Mouse (Mus musculus): ENCODE data around the gene Serpinf2.
A peak's percentile ranks its signal among the peaks of the same experiment; 100 is the strongest.

The Serpinf2 gene

DNA sequence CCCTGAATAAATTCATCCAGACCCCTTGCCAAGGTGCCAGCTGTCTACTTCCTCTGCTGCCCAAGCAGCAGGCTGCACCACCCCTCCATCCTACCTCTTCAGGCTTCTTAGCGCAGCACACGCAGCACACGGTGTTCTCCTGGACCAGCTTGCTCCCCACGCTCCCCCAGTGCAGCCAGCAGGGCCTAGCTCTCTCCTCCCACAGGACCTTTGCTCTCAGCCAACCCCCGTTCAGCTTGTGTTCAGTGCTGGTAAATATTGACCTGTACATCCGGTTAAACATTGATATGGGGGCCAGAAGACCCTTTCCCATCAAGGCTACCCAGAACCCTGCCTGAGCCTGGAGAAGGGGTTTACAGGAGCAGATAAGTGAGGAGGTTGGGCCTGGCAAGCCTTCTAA lies at the start of gene Serpinf2:
Gene Serpinf2 (minus strand): TSS at position 229 of the 400 bp plus-strand sequence.
- no peak for DNase-seq

DNA sequence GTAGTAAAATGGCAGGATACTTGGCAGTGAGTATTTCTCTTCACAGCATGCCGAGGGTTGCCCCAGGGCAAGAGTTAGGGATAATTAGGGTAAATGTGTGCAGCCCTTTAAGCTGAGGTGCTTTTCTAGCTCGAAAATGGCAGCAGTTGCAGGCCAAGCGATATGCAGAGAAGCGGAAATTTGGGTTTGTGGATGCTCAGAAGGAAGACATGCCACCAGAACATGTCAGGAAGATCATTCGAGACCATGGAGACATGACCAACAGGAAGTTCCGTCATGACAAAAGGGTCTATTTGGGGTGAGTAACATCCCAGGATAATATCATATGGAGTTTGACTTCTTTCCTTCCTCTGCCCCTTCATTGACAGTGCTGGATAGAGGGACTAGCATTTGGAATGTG lies 48.1 kb upstream of the Serpinf2 start:
- no peak for DNase-seq

DNA sequence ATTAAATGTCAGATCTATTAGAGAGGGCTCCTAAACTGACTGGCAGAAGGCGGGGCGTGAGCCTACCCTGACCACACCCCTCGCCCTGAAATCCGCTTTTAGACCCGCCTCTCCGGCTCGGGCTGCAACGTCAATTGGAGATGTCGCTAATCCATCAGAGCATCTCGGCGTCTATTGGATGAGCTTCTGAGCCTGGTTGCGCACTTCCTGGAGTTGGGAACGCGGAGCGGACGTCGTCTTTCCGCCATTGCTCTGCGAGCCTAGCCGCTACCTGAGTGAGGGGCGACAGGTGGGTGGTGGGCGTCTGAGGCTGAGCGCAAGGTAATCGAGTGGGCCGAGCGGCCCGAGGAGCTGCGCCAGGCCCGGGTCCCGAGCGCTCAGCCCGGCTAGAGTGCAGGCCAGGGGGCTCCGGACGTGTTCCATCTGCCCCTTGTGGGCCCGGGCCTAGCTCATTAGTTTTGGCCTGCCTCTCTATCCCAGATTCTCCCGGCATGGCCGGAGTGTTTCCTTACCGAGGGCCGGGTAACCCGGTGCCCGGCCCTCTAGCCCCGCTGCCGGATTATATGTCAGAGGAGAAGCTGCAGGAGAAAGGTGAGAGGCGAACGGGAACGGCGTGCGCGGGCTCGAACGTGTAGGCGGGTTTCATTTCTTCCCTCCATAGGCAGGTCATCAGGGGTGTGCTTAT lies 47.4 kb upstream of the Serpinf2 start, which contains the start of gene Prpf8:
Gene Prpf8 (plus strand): TSS at position 216 of the 685 bp plus-strand sequence.
- peak; percentile 98 for DNase-seq

DNA sequence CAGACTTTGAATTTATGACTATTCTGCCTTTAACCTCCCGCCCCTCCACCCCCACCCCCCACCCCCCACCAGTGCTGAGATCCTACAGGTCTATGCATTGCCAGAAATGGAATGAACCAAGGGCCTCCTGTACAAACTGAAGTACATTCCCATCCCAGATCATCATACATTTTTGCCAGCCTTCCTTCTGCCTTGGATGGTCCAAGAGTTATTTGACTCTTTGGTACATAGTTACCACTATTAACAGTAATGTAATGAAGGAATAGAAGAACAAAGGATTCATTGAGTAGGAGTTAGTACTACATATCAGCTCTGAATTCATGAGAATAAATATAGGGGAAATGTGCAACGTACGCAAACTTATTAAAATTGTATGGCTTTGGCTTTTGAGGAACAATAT lies 46.8 kb upstream of the Serpinf2 start:
- no peak for DNase-seq

DNA sequence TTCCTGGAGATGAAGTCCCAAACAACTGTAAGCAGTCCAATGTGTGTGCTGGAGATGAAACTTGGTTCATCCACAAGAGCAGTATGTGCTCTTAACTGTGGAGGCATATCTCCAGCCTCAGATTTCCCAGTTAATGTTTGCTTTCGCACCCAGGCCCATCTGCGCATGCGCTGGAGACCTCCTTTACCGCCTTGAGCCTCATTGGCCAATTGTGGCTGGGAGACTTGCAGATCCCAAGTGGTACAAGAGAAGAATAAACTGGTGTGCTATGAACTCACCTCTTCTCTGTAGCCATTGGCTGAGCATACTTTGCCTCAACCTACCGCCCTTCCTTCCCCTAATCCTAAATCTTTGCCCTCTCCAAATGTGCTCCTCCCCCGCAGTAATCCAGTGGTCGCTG lies 34.0 kb upstream of the Serpinf2 start:
- DNase-seq = no peak

DNA sequence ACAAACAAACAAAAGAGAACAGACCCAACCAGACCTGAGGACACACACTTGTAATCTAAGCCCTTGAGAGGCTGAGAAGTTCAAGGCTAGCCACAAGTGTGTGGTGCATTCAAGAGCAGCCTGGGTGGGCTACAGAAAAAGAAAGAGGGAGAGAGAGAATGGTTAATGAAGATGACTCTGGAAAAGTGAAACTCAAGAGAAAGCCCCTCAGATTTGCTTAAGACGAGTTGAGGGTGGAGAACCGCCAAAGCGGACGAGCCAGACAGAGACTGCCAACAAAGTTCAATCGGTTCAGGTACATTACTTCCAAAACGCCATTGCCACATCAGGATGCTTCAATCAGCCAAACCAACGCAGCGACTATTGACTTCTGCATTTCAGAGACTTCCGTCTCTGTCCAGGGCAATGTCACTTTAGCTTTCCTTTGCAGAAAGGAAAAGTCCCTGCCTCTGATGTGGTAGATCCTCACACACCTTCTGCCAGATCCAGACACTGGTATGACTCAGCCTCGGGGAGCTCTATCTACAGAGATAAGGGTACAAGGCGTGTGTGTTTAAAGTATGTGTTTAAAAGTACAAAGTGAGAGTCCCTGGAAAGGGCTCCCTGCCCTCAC lies 33.2 kb upstream of the Serpinf2 start:
- no peak for DNase-seq

DNA sequence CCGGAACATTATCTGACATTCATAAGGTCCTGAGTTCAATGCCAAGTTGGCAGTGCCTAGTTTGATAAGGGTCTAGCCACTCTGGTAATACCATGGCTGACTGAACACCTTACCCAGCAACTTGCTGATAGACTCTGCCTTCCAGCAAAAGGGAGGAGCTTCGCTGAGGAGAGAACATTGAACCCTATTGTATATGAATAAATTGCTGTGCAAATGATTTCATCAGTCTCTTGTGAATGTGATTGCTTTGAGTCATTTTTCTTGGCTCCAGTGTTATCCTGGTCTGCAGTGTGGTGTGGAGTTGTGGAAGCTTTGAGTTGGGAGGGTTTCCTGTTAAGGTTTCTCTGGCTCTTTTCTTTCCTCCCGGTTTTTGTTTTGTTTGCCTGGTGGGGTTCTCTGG lies 31.3 kb upstream of the Serpinf2 start:
- no peak for DNase-seq

DNA sequence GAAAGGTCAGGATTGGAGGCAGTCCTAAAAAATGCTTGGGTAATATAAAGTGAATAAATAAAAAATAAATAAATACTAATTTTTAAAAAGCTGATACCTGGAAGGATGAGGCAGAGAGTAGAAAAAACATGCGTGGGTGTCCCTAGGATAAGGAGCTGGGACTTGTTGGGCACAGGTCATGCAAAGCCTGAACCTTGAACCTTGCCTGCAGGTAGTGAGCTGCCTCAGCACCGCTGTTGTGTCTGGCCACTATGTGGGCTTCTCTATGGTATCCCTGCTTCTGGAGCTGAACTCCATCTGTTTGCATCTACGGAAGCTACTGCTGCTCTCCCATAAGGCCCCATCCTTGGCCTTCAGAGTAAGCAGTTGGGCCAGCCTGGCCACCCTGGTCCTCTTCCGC lies 29.9 kb upstream of the Serpinf2 start:
- DNase-seq = no peak

DNA sequence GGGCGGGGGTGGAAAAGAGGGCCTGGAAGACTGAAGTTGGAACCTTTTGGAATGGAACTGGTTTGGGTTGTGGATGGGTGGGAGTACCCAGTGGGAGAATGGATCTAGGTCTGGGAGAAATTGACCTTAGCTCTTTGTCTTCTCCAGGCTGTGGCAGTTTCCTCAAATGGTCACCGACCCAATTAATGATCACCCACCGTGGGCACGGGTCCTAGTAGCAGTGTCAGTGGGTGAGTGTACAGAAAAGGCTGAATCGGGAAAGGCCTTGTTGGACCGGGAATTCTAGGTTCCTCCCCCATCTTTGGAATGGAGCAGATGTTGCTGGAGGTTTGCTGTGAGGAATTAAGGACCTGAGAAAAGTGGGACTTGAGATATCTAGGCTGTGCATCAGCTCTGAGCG lies 29.0 kb upstream of the Serpinf2 start:
- DNase-seq = no peak

DNA sequence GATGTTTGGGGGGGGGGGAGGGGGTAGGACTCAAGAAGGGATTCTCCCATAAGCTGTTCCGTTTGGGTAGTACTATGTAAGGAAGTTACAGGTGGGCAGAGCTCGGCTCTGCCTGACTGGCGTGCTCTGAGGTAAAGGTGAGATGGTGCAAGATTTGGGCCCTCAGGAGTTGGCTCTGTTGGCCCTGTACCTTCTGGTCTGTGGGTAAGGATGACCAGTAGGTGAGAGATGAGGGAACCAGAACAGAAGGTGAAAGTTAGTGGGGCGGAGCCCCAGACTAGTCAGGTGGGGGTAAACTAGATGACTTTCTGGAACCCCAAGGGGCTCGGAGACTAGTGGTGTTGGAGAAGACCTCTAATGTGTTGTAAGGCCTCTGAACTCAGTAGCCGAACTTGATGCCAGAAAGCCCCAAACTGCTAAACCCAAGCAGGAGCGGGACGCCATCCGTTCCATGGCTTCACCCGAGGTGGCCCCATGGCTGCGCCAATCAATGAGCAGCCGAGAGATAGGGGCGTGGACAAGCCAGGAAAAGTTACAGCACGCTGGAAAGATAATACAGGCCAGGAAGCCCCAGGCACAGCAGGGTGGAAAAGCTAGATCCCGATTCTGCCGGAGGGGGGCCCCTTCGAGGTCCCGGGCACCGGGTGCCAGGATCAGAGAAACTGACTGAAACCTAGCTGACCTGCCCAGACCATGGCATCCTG lies 28.3 kb upstream of the Serpinf2 start:
- DNase-seq = peak; percentile 84

DNA sequence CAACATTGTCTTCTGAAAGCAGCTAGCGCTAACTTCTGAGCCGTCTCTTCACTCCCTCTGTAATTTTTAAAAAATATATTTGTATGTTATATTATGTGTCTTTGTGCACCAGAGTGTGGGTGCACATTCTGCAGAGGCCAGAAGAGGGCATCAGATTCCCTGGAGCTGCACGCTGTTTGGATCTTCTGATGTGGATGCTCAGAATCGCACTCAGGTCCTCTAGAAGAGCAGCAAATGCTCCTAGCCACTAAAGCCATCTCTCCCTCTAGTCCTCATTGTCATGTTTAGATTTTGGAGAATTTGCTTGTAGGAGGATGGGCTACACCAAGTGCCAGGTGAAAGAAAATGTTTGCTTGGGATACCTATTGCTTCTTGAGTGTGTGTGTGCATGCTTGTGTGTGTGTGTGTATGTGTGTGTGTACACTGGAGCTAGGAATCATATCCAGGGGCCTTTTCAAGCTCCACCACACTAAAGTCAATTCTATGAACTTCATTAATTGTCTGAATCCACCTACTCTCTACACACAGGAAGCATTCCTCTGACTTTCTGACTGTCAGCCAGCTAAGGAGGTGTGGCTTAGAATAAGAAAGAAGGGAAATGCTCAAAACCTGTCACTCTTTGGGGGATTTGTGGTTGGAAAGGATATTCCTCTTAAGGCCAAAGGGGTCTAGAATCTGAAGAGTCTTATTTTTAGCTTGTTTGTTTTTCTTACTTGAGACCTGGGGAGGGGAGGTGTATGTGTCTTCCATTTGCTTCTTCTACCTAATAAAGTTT lies 27.5 kb upstream of the Serpinf2 start:
- DNase-seq = no peak

DNA sequence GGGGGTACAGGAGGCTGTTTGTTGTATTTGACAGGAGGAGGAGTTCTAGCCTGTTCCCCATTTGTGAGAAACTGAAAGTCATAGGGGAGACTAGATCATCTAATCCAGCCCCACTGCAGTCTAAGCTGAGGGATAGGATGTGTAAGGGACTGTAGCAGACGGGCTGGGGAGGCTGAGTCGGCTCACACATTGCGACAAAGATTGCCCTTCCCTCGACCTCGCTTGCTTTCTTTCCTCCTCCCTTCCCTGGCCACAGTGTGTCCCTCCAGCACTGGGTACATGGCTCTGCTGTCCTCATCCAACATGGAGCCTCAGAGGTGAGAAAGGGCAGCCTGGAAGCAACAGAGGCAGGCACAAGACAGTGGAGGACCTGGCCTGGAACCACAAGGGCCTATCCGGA lies 25.7 kb upstream of the Serpinf2 start:
- no peak for DNase-seq

DNA sequence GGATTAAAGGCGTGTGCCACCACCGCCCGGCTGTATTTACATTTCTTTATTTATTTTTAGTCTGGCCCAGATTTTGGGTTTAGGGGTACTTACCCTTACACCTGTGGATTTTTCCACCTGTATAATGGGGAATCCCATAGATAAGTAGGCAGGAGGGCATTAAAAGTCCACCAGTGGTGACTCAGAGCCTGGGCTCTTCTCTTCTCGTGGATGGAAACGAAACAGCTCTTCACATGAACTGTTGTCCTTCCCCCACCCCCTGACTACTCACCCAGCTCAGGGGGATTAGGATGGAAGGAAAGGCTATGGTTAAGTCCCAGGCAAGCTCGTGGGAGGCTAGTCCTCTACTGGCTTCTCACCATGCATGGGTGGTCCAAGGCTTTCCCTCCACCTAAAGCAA lies 25.0 kb upstream of the Serpinf2 start:
- DNase-seq = no peak

DNA sequence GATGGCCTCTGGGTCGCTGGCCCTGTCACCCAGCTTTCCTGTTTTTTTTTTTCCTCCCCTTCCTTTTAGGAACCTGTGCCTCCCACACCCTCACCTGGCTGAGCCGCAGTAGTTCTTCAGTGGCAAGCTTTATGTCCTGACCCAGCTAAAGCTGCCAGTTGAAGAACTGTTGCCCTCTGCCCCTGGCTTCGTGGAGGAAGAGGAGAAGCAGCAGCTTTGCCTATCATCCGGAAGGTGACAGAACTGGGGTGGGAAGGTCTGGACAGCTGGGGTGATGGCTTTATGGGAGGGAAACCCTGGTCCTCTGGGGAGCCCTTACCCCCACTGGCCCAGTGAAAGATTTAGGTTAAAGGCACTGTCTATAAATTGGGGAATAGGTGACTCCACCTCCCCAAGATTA lies 24.2 kb upstream of the Serpinf2 start:
- no peak for DNase-seq

DNA sequence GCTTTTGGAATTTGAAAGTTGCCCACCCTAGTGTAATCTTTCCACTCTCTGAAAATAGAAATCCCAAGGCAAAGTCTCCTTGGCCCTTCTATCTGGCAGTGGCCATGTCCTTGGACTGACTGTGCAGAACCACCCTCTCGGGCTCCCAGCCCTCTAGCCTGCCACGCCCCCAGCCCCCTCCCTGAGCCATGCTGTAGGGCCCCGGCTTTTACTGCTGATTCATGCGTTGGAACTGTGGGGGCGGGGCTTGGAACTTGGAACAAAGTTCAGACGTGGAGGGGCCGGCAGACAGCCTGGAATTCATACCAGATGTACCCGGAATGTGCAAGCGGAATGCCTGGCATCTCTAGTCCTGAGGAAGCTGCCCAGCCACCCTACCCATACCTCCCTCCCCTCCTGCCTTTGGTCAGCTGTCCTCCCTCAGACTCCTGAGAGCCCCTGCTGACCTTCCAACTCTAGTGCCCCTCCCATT lies 23.5 kb upstream of the Serpinf2 start:
- DNase-seq = peak; percentile 96

DNA sequence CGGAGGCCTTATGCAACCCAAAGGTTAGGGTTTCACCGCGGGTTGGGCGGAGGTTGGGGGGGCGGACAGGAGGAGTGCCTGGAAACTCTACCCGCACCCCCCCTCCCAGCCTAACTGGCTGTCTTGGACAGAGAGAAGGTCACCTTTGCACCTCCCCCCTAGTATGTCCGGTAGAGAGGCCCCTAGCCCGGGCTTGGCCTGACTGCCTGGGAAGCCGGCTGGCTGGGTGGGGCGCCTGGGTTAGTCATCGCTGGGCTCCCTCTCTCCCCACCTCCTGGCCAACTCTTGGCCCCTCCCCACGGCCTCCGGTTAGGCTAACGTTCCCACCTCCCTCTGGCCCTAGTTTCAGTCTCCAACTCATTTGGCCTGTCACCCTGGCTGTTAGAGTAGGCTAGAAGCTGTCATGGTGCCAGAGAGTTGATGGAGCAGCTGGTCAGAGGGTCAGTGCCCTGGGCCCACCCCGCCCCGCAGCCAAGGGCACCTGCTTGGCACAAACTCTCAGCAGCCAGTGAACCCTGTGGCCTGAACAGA lies 22.9 kb upstream of the Serpinf2 start:
- peak; percentile 90 for DNase-seq

DNA sequence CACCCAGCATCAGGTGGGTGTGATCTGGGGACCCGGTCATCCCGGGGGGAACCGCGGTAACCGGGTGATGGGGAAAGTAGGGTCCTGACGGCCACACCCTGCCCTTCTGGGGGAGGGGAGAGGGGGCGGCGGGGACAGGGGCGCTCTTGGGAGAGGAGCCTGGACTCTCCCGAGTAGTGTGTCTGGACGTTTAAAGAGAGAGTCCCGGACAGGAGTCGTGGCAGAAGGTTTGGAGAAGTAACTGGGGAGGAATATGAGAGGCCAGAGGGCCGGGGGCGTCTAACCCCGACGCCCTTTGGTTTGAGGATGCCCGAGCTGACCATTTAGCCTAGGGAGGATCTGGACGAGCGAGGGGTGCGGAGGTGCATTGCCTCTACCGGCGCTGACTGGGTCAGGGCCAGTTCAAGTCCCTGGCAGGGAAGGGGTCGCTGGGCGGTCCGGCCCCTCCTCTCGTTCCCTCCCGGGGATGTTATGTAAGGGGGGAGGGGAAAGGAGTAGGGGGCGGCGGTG lies 22.4 kb upstream of the Serpinf2 start:
- DNase-seq = no peak

DNA sequence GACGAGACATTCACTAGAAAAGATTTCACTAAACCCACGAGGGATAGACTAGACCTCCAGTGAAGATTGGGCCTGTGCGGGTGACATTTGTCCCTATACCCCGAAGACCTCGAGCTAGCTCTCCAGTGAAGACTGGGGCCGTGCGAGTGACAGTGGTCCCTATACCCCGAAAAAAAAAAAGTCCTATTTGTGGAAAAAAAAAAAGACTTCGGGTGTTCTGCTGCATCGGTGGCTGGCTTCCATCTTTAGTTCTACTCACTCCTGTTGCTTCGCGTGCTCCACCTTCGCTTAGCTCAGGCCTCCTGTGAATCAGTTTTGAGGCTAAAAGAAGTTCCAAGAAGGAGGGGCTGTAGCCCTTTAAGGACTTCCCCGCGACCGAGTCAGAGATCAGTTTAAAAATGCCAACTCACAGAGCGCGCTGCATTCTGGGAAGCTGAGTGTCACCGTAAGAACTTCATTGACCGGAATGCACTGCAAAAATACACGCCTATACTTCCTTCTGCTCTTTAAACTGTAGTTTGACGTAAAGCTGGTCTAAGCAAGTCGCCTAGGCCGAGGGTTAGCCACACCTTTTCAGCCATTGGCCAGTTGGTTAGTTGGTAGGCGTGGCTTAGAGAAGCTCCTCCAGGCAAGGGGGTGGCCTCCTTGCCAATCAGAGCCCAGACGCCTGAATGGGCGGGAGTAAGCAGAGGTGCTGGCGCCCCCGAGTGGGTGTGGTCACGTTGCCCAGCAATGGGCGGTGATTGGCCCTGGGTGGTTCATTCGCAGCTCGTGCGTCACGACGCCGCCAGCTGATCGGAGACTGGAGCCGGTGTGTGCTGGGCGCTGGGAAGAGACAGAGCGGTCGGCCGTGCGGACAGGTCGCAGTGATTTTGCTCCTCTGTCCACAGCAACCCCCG lies 21.7 kb upstream of the Serpinf2 start, which contains the start of gene Tlcd2:
Gene Tlcd2 (plus strand): TSS at position 872 of the 899 bp plus-strand sequence.
- peak; percentile 100 for DNase-seq

DNA sequence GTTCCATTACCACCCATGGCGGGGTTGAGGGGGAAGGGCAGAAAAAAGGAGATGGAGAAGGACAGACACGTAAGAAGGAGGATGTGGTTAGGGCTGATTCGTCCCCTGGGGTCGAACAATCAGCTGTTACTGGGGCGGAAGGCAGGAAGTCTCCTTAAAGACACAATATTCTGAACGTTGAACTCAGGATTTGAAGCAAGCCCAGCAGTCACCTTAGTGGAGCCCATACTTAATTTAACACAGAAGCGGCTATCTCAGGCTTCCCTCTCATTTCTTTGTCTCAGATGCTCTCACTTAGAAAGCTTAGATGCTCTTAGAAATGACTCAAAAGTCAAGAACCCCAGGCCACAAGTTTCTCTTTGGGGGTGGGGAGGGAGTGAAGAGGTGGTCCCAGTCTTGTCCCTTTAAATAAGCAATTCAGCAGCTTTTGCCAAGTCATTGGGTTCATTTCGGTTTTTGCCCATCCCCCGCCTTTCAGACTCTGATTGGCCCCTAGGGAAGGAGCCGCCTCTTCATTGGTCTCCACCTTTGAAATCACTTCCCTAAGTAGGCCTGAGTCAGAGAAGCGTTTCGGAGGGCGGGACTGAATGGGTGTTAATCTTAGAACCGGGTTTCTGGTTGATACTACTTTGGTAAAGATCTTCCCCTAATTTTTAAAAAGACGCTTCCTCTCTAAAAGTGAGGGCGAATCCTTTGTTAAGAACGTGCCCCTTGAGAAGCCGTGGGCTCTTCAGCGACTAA lies 20.9 kb upstream of the Serpinf2 start:
- peak; percentile 97 for DNase-seq

DNA sequence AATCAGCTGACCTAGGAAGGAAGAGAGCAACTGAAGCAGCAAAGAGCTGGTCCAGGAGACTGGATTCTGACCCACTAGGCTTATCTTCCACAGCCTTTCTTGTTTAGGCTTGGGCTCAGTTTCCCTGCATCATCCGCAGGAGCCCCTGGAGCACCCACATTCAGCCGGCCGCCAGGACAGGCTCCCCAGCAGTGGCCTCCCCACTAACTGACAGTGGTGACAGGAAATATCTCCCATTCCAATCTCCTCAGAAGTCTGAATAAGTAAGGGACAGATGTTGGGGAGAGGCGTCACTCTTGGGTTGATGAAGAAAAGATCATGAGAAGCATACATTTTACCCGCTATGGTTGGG lies 20.3 kb upstream of the Serpinf2 start:
- no peak for DNase-seq

DNA sequence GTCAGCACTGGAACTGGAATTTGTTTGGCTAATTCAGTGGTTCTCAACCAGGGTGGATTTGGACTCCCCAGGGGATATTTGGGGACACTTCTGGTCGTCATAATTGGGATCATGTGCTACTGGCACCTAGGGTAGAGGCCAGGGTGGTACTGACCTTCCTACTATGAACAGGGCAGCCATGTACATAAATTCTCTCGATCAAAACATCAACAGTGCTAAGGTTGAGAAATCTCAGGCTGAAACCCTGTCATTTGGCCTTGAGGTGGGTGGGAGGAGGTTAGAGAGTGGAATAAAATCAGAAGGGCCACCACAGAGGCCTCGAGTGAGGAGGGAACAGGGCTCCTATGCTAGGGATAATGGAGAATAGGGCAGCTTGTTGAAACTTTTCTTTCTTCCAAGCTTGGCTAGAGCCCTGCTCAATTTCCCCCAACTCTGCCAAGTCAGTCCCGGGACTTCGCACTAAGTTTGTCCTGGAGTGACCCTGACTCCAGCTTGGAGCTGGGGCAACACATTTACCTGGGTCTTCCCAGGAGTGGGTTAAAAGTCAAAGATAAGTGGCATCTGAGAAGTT lies 19.8 kb upstream of the Serpinf2 start:
- peak; percentile 46 for DNase-seq
